Mouse (Mus musculus): ENCODE results near the gene Sat2. TPM values are rescaled to one million over a fixed set of nuclear protein-coding genes. Genes with fewer than 3 reads are reported as not detected.
"Not testable (repeated sequence)": the region's sequence is repeated elsewhere in the genome, so short reads cannot be mapped to it uniquely, and the experiment has no call there.

Gene Sat2
- total RNA-seq, 2 experiments from 2014 or later, result 2.3 to 2.5 TPM

DNA sequence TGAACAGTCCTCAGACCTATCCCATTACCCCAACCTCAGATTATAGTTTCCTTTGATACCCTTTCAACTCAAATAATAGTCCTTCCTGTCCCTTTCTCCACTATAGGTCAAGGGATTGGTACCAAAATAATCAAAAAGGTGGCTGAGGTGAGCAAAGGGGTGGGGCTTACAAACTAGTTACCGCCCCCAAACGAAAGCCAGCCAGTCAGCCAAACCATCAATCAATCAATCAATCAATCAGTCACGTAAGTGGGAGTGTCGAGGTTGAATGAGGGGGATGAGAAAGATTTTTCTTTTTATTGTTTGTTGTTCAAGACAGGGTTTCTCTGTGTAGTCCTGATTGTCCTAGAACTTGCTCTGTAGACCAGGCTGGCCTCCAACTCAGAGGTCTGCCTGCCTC, 1.2 kb downstream of the Sat2 start:
- intact Hi-C loops (cut with DNase I), result no loop called here
- no peak for DNase-seq (ENCODE audit: low spot score)

DNA sequence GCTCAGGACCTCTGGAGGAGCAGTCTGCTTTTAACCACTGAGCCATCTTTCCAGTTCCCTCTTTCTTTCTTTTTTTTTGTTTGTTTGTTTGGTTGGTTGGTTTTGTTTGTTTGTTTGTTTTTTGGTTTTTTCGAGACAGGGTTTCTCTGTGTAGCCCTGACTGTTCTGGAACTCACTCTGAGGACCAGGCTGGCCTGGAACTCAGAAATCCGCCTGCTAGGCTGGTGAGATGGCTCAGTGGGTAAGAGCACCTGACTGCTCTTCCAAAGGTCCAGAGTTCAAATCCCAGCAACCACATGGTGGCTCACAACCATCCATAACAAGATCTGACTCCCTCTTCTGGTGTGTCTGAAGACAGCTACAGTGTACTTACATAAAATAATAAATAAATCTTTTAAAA, 2.5 kb downstream of the Sat2 start:
- DNase-seq (ENCODE audit: low spot score); intact Hi-C loops (cut with DNase I): not testable (repeated sequence)

DNA sequence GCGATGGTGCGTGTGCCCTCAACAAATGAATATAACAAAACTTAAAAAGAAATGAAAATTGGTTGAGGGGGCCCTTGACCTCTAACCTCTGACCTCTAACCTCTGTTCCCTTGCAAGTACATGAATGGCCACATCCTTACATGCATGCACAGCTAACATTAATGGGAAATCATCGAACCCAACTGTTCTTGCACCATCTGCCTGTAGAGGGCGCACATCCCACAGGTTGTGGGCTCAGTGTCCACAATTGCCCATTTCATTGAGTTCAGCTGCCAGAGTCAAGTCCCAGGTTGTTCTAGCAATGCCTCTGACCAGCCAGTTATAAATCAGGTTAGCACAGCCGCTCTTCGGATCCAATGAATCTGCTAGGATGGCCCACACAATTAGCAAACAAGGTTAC, 6.5 kb downstream of the Sat2 start:
- no peak for DNase-seq (ENCODE audit: low spot score)
- intact Hi-C loops (cut with DNase I), result no loop called here

- no peak for DNase-seq (ENCODE audit: low spot score)
- intact Hi-C loops (cut with DNase I), result loop anchor here (1.0 kb wide), 1 partner anchor 27 kb away; no protein-coding TSS in a partner anchor
These were observed 8.0 kb downstream of the Sat2 start for GRCm38 (mm10) chr11:69629802-69630201.

GRCm38 (mm10) chr11:69632284-69633089, 10.7 kb downstream of the Sat2 start, which contains the start of gene Fxr2:
Gene Fxr2 (plus strand): TSS chr11:69632990.
- DNase-seq (ENCODE audit: low spot score), result peak; percentile 100
- intact Hi-C loops (cut with DNase I), result no loop called here

DNA sequence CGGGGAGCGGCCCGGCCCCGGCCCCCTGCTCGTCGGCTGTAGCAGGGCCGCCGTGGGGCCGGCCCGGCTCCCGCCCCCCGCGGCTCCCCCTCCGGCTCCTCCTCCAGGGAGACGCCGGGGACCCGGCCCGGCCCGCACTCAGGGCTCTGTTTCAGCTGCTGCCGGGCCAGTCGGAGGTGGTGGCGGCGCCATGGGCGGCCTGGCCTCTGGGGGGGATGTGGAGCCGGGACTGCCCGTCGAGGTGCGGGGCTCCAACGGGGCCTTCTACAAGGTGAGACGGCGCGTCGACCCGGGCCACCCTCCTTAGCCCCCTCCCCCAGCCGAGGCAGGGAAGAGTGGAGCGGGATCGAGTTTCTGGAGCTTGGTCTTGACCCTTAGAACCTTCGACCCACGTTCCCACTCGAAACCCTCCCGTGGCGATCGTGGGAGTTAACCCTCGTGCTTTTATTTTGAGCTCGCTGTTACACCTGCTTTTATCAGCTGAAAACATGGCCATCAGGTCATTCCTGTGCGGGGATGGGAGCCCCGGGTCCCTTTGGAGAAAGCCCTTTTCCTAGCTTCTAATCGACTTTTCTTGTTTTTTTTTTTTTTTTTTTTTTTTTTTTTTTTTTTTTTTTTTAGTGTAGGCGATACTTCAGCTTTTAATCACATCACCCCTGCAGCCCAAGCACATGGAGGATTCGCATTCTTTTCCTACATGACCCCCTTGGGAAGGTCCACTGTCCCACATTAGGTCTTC, 11.5 kb downstream of the Sat2 start:
- intact Hi-C loops (cut with DNase I), result no loop called here
- peak; percentile 58 for DNase-seq (ENCODE audit: low spot score)

DNA sequence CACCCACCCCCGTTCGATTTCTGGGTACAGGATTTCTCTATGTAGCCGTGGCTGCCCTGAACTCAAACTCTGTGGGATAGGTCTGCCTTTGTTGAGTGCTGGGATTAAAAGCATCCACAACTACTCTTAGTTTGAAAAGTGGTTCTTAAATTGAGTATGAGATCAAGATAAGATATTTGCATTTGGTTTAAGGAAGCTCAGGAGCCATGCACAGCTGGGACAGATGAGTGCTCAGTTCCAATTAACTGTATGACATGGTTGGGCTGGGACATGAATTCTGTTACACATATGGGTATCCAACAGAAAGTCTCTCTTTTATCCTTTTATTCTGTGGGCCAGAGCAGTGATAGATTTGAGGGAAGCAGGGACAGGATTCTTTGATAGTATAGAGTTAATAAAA, 13.6 kb downstream of the Sat2 start:
- intact Hi-C loops (cut with DNase I), result no loop called here

DNA sequence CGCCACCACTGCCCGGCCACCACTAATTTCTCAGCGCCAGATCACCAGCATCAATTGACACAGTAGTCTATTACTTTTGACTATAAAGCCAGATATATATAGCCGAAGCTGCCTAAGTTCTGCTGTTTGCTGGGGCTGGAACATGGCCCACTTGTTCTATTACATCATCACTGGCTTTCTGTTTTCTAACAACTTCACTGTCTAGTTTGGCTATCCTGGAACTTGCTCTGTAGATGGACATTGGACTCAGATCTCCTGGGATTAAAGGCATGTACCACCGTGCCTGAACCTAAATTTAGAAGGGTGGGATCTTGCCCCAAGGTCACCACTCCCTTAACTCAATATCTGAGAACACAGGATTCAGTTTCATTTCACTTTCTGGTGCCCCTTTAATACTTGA, 24.0 kb downstream of the Sat2 start:
- DNase-seq (ENCODE audit: low spot score), result no peak
- intact Hi-C loops (cut with DNase I), result no loop called here

More for the DNA sequence above, 13.6 kb downstream of the Sat2 start:
- DNase-seq (ENCODE audit: low spot score), result no peak

DNA sequence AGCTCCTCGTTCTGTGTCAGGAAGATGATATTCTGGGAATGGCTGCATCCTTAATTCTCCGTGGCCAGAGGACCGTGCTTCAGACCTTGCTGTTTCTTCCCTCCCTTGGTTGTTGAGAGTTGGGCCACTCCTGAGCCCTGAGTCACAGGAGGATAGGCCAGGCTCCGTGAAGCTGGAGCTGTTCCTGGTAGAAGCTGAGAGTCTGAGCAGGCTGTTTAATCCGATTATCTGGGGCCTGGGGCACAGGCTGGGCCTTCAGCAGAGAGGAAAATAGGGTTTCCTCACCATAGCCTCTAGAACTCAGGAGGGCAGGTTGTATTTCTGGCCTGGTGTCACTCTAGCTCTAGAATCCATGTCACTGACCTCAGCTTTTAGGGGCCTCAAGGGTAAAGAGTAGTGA, 31.6 kb downstream of the Sat2 start:
- intact Hi-C loops (cut with DNase I), result loop anchor here (10.0 kb wide), 1 partner anchor 221 kb away; the partner anchor contains the start of gene Tmem95

DNA sequence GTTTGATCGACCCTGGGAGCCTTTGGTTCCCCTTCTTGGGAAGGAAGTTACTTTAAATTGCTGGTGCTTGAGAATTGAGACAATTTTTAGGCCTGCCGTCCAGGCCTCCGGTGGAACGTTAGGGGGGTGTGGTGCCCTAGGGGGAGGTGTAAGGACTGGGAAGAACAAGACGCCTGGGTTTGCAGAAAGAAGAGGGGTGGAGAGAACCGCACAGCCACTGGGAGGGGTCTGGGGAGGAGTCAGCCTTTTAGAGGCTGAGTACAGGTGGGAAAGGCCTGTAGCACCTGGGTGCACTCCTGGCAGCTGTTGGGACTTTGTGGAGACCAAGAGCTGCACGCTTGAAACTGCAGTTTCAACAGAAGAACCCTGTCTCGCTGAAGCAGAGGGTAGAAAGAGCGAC, 32.9 kb downstream of the Sat2 start:
- intact Hi-C loops (cut with DNase I), result loop anchor here (2.0 to 10.0 kb wide), 2 partner anchors 100 to 220 kb away; partner anchors contain the start of gene Tmem95

More for the DNA sequence above, 31.6 kb downstream of the Sat2 start:
- DNase-seq (ENCODE audit: low spot score), result no peak

GRCm38 (mm10) chr11:69655264-69656064, 33.6 kb downstream of the Sat2 start, which contains the start of gene Sox15:
Gene Sox15 (plus strand): TSS chr11:69655314.
- intact Hi-C loops (cut with DNase I), result loop anchor here (2.0 to 10.0 kb wide), 2 partner anchors 99 to 219 kb away; partner anchors contain the start of gene Tmem95

More for the DNA sequence above, 32.9 kb downstream of the Sat2 start:
- no peak for DNase-seq (ENCODE audit: low spot score)

DNA sequence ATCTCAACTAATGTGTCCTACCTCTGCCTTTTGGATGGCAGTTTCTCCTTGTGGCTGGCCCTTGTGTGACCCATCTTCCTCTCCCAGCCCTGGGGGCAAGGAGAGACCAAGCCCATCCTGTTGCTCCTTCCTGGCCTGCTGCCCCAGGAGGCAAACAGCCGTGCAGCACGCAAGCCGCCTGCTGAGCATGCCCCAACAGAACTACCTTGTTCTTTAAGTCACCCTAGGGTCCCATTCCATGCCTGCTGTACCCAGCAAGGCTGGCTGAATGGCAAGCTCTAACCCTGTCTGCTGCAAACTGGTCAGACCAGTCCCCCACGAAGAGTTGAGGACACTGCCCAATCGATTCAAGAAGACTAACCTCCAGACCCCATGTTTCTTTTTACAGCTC, 34.2 kb downstream of the Sat2 start:
- intact Hi-C loops (cut with DNase I), result loop anchor here (10.0 kb wide), 1 partner anchor 219 kb away; the partner anchor contains the start of gene Tmem95
- no peak for DNase-seq (ENCODE audit: low spot score)

More at GRCm38 (mm10) chr11:69655264-69656064, 33.6 kb downstream of the Sat2 start, which contains the start of gene Sox15:
- no peak for DNase-seq (ENCODE audit: low spot score)

- intact Hi-C loops (cut with DNase I), result loop anchor here (1.0 to 10.0 kb wide), 2 partner anchors 28 to 218 kb away; partner anchors contain the start of gene Tmem95
These were observed 35.0 kb downstream of the Sat2 start for GRCm38 (mm10) chr11:69656617-69657461.

DNA sequence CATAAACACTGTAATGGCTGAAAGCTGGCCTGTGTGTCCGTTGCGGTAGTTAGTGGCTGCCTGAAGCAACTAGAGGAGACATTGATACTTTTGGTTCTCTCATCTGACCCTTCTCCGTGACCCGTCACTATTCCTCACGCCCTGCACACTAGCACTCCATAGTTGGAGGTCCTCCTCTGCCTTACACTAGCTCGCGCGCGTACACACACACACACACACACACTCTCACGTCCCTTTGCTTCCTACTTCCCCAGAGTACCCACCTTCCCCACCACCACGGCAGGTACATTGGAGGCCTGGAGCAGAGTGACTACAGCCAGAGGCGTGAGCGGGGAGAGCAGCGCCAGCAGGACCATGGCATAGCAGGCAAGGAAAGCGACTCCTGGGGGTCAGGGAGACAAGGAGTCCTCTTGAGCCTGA, 35.6 kb downstream of the Sat2 start:
- intact Hi-C loops (cut with DNase I), result loop anchor here (1.0 to 10.0 kb wide), 2 partner anchors 28 to 217 kb away; partner anchors contain the start of gene Tmem95

More at GRCm38 (mm10) chr11:69656617-69657461, 35.0 kb downstream of the Sat2 start:
- no peak for DNase-seq (ENCODE audit: low spot score)

DNA sequence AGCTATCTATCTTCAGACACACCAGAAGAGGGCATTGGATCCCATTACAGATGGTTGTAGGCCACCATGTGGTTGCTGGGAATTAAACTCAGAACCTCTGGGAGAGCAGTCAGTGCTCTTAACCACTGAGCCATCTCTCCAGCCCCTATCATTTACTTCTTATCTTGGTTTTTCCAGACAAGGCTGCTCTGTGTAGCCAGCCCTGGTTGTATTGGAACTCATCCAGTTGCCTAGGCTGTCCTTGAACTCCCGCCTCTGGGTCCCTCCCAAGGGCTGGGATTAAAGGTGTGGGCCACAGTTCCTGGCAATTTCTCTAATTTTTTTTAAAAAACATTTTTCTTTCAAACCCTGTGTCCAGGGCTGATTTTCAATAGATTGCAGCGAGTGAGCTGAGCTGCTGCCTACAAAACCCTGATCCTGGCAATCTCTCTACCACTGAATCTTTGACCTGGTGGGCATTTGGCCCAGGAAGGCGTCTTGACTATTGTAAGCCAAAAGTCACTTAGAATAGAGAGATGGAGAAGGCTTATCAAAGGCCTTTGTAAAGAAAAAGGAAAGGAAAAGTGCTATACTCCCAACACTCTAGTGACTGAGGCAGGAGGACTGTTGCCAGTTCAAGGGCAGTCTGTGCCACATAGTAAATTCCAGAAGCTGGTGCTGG, 39.5 kb downstream of the Sat2 start:
- intact Hi-C loops (cut with DNase I), result no loop called here
- DNase-seq (ENCODE audit: low spot score), result no peak

More for the DNA sequence above, 35.6 kb downstream of the Sat2 start:
- no peak for DNase-seq (ENCODE audit: low spot score)

GRCm38 (mm10) chr11:69662213-69662966, 40.6 kb downstream of the Sat2 start, which contains the start of gene Mpdu1:
Gene Mpdu1 (minus strand): TSS chr11:69662642.
- peak; percentile 94 for DNase-seq (ENCODE audit: low spot score)
- intact Hi-C loops (cut with DNase I), result no loop called here

- intact Hi-C loops (cut with DNase I), result no loop called here
- DNase-seq (ENCODE audit: low spot score), result no peak
These were observed 41.3 kb downstream of the Sat2 start for GRCm38 (mm10) chr11:69662967-69663671.

Data from heart, postnatal 25 days (tissue).